Mouse (Mus musculus): ENCODE data around the gene Fam205a1. TPM values are rescaled to one million over a fixed set of nuclear protein-coding genes. Genes with fewer than 3 reads are reported as not detected.
"Not testable (repeated sequence)": the region's sequence is repeated elsewhere in the genome, so short reads cannot be mapped to it uniquely, and the experiment has no call there.

The Fam205a1 gene
- total RNA-seq (2021), result not detected in 2 replicates
- long read RNA-seq, experiment 1, result 0 reads
- long read RNA-seq, experiment 2, result 0 reads

- DNase-seq, result not testable (repeated sequence)
Measured at GRCm38 (mm10) chr4:42853788-42854187, at the start of gene Fam205a1. Gene Fam205a1 (minus strand): TSS chr4:42853888.

- DNase-seq, result no peak
Measured at GRCm38 (mm10) chr4:42902730-42903129, 49.0 kb upstream of the Fam205a1 start.

DNA sequence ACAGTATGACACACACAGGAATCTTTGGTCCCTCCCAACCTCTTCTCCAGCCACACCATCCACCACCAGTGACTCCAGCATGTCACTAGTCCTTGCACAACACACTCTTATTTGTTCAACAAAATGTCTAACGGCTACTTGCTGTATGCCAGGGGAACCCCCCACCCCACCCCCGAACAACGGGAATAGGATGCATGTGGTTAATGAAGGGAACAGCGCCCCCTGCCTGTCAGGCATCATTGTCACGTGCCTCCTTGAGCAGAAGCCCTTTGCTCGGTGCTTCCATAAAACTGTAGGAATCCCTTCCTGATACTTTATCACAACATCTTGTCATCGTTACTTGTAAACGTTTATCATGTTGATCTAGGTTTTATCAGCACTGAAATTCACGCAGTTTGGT lies 48.5 kb upstream of the Fam205a1 start:
- peak; percentile 53 for DNase-seq

- DNase-seq, result no peak
Measured at GRCm38 (mm10) chr4:42900878-42901277, 47.2 kb upstream of the Fam205a1 start.

GRCm38 (mm10) chr4:42898914-42899313 lies 45.2 kb upstream of the Fam205a1 start:
- no peak for DNase-seq

DNA sequence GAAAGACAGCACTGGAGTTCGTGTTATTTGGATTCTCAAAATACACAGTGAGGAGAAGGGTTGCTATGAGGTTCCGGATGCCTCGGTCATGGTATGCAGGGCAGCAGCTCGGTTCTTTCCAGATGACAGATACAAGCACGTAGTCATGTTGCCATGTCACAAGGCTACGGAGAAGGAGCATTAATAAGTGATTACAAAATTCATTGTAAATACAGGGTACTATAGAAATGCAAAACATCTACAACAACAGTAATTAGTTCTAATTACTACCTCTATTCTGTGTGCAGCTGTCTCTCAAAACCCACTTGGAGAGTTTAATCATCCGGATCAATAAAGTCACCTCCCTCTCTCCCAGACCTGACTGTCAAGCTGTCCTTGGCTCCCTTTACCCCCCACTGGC lies 41.4 kb upstream of the Fam205a1 start:
- DNase-seq, result no peak

- DNase-seq, result no peak
Measured at GRCm38 (mm10) chr4:42891176-42891575, 37.5 kb upstream of the Fam205a1 start.

DNA sequence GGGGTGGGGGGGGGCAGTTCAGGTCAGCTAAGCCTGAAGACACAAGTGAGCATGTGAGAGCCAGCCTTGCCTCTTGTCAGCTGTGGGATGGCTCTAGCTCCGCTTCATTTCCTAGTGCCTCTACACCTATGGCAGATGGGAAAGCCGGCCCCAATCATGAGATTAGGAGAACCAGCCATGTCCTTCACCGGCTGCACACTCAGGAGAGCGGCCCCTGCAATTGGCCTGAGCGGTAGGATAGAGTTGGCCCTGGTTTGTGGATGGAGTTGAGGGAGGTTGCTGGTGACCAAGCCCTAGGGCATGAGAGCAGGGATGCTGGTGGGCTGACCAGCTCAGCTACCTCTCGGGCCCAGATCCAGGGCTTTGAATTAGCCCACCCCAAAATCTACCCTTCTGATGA lies 35.1 kb upstream of the Fam205a1 start:
- DNase-seq, result no peak

DNA sequence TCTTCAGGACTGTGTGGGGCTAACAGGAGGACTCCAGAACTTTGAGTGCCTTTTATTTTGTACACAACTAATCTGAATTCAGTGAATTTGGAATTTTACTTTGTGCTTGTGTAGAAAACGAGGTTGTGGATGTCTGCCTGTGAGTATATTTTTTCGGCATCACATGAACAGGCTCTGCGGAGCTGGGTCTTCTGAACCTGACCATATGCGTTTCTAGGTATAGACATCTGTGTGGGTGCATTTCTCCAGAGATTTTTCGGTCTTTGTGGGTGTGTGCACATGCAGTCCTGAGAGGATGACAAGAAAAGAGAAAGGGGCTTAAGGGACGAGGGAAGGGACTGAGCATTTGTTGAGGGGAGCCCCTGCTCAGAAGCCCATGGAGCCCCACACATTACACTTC lies 33.2 kb upstream of the Fam205a1 start:
- no peak for DNase-seq

DNA sequence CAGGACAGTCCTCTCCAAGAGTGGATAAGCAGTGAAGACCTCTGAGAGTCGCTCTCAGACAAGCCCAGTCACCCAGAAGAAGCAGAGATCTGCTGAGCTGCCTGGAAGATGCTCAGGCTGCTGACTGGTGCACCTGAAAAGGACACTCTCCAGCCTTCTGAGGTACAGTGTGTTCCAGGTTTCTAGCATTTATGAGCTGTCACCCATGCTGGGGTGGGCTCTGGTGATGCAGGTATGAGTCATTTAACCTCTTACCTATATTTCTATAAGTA lies 26.9 kb upstream of the Fam205a1 start:
- no peak for DNase-seq

DNA sequence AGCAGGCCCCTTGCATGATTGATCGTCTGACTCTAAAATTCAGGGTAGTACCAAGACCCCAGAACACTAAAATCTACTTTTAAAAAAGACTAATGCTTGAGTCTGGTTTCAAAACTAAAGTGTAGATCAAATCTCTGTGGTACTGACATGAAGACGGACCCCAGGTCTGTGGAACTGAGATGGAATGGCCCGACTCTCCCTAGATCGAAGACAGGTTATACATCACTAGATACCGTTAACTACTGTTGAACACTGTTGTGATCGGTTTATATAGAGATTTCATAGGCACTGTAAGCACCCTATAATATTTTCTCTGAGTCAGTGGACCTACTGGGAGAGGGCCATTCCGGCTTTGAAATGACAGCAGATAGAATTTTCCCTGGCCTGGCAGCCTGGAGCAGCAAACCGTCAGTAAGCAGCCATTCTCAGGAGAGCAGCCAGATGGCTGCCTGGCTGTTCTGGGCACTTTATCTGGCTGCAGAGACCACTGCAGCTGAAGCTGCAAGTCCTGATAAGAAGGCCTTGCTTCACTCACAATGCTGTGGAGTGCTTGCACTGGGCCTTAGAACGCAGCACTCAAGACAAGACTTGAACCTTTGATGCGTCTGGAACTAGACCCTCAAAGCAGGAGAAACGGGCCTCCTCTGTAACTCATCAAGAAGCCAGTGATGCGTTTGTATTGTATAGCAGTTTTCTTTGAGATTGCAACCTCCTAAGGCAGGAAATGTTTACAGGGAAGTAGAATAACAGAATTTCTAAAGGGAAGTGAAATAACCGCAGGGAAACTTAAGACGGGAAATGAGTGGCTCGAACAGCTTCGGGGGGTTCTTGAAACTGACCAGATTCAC lies 26.4 kb upstream of the Fam205a1 start:
- no peak for DNase-seq

- no peak for DNase-seq
Measured at GRCm38 (mm10) chr4:42877657-42878056, 24.0 kb upstream of the Fam205a1 start.

GRCm38 (mm10) chr4:42876586-42877291 lies 23.1 kb upstream of the Fam205a1 start:
- DNase-seq, result peak; percentile 72

- no peak for DNase-seq
Measured at GRCm38 (mm10) chr4:42874134-42874533, 20.4 kb upstream of the Fam205a1 start, which contains the start of gene Fam205c. Gene Fam205c (minus strand): TSS chr4:42874234.

DNA sequence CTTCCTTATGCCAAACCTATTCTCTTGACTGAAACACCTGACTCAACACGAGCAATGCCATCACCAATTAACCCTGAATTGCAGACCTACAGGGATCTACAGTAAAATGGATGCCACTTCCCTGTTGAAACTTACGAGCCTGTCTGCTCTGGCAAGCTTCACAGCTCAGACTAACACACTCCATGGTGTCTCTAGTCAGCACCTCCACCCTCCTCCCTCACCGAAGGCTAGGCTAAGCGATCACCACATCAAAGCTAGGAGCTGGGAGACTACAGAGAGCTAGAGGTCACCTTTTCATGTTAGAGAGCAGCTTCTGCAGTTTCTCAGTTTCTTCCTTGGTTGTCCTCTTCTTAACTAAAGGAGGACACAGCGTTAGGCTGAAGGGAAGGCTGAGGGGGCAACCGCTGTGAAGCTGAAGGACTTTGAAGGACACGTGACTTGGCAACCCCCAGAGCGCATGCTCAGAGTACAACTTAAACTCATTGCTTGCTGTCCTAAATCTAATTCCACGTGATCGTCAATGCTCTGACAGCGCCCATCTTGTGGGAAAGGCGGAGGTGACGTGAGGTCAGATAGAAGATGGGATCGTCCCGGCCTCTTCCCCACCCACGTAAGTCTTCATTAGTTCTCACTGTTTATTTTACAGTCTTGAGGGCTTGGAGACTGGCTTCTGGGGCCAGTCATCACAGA lies 19.2 kb upstream of the Fam205a1 start:
- DNase-seq, result no peak

DNA sequence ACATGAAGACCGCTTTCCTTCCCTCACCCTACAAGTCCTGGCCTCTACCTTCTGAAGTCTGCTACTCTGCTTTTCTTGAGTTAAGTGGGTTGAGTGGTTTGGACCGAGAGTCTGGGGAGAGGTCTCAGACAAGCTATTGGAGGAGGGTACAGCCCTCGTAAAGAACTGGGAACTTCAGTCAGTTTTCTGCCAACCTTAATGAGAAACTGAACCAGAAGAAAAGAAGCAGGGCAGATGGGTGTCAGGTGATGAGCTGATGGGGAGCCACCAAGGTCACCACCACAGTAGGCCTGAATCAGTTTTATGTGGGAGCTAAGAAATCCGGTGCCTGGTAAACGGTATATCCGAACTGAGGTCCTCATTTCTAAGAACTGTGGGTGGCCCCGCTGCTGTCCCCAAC lies 18.5 kb upstream of the Fam205a1 start:
- no peak for DNase-seq

DNA sequence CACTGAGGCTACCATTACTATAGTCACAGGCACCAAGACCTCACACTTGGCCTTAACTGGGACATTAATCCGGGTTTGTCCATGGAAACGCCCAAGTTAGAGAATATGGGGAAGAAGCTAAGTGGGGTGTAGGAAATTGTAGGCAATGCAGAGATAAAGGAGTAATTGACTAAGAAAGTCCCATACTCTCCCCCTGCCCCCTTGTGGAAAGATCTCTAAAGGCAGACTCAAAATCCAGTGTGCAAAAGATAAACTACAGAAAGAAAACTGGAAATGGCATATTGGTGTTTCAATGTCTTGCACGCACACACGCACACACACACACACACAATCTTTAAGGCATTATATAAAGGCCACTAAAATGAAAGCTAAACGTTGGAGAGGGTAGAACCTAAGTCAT lies 17.1 kb upstream of the Fam205a1 start:
- DNase-seq, result no peak

DNA sequence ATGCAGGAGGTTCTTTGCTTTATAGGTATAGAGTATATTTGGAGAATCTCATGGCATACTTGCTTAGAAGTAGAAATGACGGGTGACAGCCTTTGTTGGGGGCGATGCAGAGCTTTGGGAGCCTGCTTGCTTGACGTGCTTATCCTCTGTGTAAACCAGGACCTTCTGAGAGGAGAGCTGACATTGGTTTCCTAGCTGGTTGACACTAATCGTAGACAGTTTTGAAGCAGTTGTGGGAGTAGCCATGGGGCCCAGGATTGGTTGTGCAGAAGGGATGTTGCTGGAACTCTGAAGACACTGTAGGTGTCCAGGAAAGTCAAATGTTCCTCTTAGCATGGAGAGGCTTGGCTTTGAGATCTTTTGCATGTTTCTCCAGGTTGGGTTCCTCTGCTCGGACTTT lies 14.5 kb upstream of the Fam205a1 start:
- no peak for DNase-seq

DNA sequence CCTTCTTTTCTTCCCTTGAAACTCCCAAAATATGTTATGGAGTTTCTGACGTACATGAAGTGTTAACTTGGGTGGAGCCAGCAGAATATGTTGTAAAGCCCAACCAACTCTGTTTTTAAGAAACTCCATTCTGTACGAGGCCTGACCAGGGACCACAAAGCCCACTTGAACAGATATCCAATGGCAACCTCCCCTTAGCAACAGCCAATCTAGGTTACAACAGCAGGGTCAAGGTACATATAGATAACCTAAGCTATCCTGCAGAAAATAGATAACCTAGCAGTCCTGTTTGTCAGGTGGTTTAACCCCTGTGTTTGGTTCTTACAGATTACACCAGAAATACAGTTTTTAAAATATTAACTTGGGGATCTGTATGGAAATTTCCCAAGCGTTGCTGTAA lies 13.7 kb upstream of the Fam205a1 start:
- DNase-seq, result no peak

GRCm38 (mm10) chr4:42863487-42863886 lies 9.8 kb upstream of the Fam205a1 start:
- not testable (repeated sequence) for DNase-seq

- DNase-seq, result not testable (repeated sequence)
Measured at GRCm38 (mm10) chr4:42860483-42860882, 6.8 kb upstream of the Fam205a1 start.

GRCm38 (mm10) chr4:42856671-42857070 lies 3.0 kb upstream of the Fam205a1 start, which contains the start of gene Gm12394:
Gene Gm12394 (minus strand): TSS chr4:42856771.
- not testable (repeated sequence) for DNase-seq

Data from adrenal gland, postnatal 14 days (tissue).